Mouse (Mus musculus) lung, postnatal 0 days (tissue): ENCODE measurements around the gene Stat1.

Source experiments
- CTCF ChIP-seq: IDR thresholded peaks from 2 replicates; pipeline ENCODE4 v1.5.1; 2016; ENCODE audit warnings: antibody characterized with exemption, mild to moderate bottlenecking
- EP300 ChIP-seq: IDR thresholded peaks from 2 replicates; pipeline ENCODE4 v1.6.1; 2016; ENCODE audit warnings: antibody characterized with exemption, mild to moderate bottlenecking, control low read depth

GRCm38 (mm10) chr1:52181994-52182393 is 62.8 kb downstream of the Stat1 start:
- no peak for TF ChIP-seq CTCF
- TF ChIP-seq EP300: no peak
